Mouse (Mus musculus): ENCODE results near the gene Cacna1f.

Cacna1f gene

DNA sequence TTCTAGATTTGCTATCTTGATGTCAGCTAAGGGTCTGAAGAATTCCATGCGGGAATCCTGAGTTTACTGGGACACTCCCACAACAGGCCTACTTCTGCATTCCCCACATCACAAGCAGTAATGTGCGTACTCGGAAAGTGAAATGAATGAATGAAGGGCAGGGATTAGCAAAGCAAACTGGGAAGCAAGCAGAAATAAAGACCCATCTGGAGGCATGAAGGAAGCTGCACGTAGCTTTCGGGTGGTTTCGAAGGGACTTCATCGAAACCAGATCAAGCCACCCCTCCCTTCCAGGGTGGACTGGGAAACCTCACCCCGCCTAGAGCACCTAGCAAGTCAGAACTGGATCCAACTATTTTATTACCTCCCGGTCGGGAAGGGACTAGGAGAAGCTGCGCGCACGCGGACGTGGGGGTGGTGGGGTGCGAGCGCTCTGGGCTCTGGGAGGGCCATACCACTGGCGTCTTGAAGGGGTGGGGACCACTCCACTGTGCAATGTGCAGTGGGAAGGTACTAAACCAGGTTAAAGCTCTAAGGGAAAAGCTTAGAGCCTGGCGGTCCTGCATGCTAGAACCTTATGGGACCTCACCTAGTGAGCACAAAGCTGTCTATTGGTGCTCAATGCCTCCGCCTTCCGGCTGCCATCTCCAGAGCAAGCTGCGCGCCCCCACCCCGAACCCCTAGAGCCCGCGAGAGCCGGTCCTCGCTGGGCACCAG is 67.6 kb downstream of the Cacna1f start:
- no peak for DNase-seq (ENCODE audit: low spot score)

DNA sequence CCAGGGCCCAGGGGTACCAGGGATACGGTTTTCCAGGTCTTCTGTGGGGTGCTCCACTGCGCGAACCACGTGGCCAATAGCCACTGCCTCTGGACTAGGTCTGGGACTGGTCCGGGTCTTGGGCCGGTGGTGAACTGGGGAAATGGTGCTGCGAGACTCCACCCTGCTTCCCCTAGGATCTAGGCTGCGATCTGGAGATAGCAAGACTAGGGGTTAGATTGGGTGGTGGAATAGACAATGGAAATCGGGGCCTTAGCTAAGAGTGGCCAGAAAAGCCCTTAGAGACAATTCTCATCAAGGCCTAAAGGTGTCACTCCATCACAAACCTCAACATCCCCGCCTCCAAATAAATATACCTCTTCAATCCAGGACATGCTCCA is 68.1 kb downstream of the Cacna1f start:
- DNase-seq (ENCODE audit: low spot score) = no peak

DNA sequence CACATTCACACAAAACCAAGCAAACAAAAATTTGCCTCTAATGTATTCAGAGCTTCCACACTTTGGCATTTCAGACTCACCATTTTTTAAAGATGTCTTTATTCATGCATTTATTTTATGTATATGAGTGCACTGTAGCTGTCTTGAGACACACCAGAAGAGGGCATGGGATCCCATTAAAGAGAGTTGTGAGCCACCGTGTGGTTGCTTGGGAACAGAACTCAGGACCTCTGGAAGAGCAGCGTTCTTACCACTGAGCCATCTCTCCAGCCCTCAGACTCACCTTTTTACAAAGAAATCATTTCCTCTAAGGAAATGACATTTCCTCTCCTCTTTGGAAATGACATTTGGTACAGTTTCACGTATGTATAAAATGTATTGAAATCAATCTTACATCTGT is 72.1 kb downstream of the Cacna1f start:
- DNase-seq (ENCODE audit: low spot score) = no peak

DNA sequence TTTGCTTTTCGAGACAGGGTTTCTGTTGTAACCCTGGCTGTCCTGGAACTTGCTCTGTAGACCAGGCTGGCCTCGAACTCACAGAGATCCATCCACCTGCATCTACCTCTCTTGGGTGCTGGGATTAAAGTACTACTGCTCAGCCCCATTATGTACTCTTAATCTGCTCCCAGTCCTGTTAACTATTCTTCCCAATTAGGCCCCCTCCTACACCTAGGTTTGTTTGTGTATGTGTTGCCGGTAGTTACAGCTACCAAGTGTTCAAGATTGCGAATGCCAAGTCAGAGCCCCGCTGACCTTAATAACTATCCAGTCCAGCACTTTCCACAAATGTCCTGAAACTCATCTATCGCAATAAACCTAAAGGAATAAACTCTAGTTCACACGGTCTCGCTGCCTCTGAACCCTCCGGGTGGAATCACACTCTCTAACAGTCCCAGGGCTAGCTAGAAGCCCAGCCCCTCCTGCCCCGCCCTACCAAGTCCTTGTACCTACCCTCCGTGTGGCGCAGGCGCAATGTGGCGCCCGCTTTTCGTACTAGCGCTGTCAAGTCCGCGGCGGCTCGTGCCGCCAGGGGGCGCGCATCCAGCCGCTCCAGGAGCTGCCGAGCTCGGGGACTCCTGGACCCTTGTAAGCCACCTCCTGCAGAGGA is 72.6 kb downstream of the Cacna1f start:
- DNase-seq (ENCODE audit: low spot score) = peak; percentile 93

DNA sequence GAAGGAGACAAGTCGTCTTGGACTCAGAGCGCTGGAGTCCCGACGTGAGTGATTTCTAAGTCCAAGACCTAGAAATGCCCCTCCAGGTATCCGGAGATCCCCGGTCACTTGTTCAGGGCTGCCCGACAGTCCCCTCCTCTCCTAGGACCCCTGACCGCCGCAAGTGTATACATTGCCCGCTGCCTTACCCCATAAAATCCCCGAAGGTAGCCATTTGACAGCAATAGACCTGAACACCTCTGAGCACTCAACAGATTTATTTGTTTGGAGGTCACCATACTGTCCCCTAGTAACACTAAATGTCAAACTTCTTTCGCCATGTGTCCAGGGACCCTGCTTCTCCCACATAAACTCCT is 73.2 kb downstream of the Cacna1f start:
- DNase-seq (ENCODE audit: low spot score) = no peak

DNA sequence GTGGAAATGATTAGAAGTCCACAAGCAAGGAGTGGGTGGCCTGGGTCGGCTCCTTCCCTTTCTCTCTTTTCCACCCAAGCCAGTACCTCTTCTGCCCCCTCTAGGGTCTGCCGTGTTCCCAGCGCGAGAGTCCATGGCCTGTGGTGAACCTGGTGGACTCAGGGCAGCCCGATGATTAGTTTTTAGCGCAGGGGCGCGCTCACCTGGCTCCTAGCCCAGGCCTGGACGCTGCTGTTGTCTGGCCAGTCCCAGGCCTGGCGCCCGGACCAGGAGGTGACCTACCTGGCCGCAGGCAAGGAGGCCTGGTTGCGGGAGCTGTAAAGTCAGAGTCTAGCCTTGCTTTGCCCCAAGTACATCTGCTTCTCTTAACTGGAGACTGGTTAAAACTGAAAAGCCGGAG is 74.0 kb downstream of the Cacna1f start, which contains the start of gene Magix:
Gene Magix, minus strand, starts transcription at position 388 of the 400 bp plus-strand sequence.
- DNase-seq (ENCODE audit: low spot score) = no peak
